Mouse (Mus musculus): ENCODE results near the gene Spocd1. TPM values are rescaled to one million over a fixed set of nuclear protein-coding genes. Genes with fewer than 3 reads are reported as not detected.

Gene Spocd1
- polyA plus RNA-seq, 1 experiment from 2014 or later, result not detected

DNA sequence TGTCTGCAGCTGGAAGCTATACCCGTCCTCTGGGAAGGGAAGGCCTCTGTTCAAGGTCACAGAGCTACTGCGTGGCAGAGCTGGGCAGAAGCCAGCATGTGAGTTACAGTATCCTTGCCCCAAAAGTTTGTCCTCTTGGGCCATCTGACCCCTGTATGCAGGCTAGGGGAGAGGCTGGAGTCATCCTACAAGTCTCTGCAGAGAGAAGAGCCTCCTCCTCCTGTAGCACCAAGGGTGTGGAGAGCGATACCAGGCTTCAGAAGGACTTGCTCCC lies 7.8 kb upstream of the Spocd1 start:
- Histone ChIP-seq H3K9me3 (no peaks in the 10 kb centered on the region), H3K9ac (no peak overlapping the region), H3K4me2 (replicated peaks) (no peak overlapping the region), H3K27me3 (replicated peaks) (no peaks in the 10 kb centered on the region), H3K27ac (no peak overlapping the region), H3K36me3 (no peaks in the 10 kb centered on the region), H3K4me3 (no peak overlapping the region), H3K4me1 (no peaks in the 10 kb centered on the region; the same call in 1 of the 2 replicates)
- ATAC-seq (ENCODE audit: low FRiP score, low read depth), result no peak
- WGBS, result 88% methylated on average over 3 of the region's 3 CpGs

DNA sequence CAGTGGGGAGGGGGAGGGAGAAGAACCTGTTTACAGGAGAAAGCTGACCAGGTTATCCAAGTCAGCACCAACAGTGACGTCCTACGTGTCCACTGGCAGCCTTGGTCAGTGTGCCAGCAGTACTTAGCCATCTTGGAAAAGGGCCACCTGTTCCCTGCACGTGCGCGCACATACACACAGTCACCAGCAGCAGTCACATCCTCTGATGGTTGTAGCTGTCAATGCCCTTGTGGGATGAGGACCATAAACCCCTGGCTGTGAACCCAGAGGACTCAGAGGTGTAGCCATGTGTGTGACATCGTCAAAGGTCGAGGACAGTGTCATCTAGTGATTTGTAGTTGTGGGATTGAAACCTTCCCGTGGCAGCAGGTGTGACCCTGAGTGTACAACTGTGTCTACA lies 4.9 kb upstream of the Spocd1 start:
- no peak for ATAC-seq (ENCODE audit: low FRiP score, low read depth)
- no peaks in the 10 kb centered on the region for H3K27me3 ChIP-seq (replicated peaks)
- WGBS, result 85% methylated on average over 8 of the region's 8 CpGs
- H3K4me1 ChIP-seq, result no peaks in the 10 kb centered on the region
- H3K9me3 ChIP-seq, result no peaks in the 10 kb centered on the region
- H3K36me3 ChIP-seq, result no peaks in the 10 kb centered on the region
- H3K4me3 ChIP-seq, result no peak overlapping the region
- no peak overlapping the region for H3K27ac ChIP-seq
- H3K9ac ChIP-seq, result no peak overlapping the region
- no peak overlapping the region for H3K4me2 ChIP-seq (replicated peaks)

DNA sequence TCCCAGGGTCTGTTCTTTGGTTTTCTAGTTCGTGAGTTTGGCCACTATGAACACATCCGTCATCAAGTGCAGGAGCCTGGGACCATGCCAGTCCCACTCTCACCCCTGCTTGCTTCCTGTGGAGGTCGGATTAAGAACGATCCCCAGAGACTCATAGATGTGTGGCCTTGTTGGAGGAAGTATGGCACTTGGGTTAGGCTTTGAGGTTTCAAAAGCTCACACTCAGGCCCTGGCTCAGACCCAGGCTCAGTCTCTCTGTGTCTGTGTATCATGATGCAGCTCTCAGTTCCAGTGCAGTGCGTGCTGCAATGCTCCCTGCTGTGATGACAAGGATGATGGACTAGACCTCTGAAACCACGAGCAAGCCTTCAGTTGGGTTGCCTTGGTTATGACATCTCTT lies 4.4 kb upstream of the Spocd1 start:
- Histone ChIP-seq H3K36me3 (no peaks in the 10 kb centered on the region), H3K4me2 (replicated peaks) (no peak overlapping the region), H3K9me3 (no peaks in the 10 kb centered on the region), H3K4me1 (no peaks in the 10 kb centered on the region), H3K27me3 (replicated peaks) (no peaks in the 10 kb centered on the region), H3K27ac (no peak overlapping the region), H3K4me3 (no peak overlapping the region), H3K9ac (no peak overlapping the region)
- no peak for ATAC-seq (ENCODE audit: low FRiP score, low read depth)
- WGBS, result 76% methylated on average over 6 of the region's 6 CpGs

DNA sequence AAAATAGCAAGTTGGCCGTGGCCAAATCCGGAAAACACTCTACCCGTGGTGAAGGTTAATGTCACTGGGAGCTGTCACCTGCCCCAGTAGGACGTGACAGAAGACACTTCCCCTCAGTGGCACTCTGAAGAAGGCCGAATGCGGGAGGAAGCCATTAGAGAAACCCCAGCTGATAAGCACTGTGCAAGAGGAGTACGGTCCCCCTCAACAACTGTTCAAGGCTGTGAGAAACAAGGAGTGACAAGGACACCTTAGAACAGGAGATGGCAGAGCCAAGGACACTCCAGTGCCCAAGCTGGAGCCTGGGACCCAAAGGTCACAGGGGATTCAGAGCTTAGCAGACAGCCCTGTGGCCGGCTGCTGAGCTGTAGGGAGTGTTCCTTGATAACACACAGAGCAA lies 2.5 kb upstream of the Spocd1 start:
- ATAC-seq (ENCODE audit: low FRiP score, low read depth), result no peak
- H3K9ac ChIP-seq, result no peak overlapping the region
- 54% methylated on average over 8 of the region's 8 CpGs for WGBS

DNA sequence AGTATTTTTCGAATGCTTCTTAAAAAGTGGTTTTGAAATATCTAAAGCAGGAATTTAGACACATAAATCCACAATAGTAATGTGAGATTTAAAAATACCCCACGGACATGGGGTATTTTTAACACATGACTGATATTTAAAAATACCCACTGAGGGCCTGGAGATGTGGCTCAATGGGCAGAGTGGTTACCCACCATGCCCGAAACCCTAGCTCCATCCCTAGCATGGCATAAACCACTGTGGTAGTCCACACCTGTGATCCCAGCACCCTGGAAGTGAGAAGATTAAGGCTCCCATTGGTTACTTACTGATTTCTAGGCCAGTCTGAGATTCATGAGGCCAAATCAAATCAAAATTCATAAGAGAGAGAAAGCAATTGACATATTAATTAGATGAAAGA lies 2.0 kb upstream of the Spocd1 start:
- Histone ChIP-seq H3K9ac (no peak overlapping the region), H3K27me3 (replicated peaks) (no peaks in the 10 kb centered on the region), H3K36me3 (no peaks in the 10 kb centered on the region), H3K27ac (no peak overlapping the region), H3K9me3 (no peaks in the 10 kb centered on the region), H3K4me2 (replicated peaks) (no peak overlapping the region), H3K4me3 (no peak overlapping the region), H3K4me1 (no peaks in the 10 kb centered on the region)
- 85% methylated on average over 3 of the region's 3 CpGs for WGBS
- ATAC-seq (ENCODE audit: low FRiP score, low read depth), result no peak

More for the DNA sequence above, 2.5 kb upstream of the Spocd1 start:
- H3K27ac ChIP-seq, result no peak overlapping the region
- H3K36me3 ChIP-seq, result no peaks in the 10 kb centered on the region
- H3K9me3 ChIP-seq, result no peaks in the 10 kb centered on the region
- H3K4me1 ChIP-seq, result no peaks in the 10 kb centered on the region
- no peaks in the 10 kb centered on the region for H3K27me3 ChIP-seq (replicated peaks)
- no peak overlapping the region for H3K4me2 ChIP-seq (replicated peaks)
- no peak overlapping the region for H3K4me3 ChIP-seq

DNA sequence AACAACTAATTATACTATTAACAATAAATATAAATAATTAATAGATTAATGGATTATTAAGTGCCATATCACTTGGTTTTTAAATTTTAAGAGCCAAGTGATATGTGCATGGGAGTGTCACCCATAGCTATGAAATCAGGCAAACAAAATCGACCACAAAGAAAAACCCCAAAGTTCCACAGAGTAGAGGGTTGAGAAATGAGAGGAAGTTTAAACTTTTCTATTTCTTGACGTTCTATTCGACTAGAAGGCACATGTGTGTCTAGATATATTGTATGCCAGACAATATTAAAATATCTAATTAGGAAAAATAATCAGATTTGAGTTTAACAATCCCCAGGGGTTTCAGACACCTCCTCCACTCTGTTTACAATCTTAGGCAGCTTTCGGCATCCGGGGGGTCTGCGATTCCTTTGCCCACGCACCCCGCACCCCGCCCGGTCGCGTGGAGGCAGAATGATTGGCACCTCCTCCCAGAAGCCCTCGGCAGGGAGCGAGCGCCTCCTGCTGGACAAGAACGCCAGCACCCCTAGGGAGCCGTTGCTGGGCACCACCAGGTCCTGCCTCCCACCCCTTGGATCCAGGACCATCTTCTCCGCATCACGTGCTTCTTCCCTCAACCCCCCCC lies 811 bp upstream of the Spocd1 start:
- Histone ChIP-seq H3K4me1 (no peaks in the 10 kb centered on the region), H3K9me3 (no peaks in the 10 kb centered on the region), H3K4me3 (no peak overlapping the region), H3K4me2 (replicated peaks) (peak overlapping the region; percentile 49), H3K36me3 (no peaks in the 10 kb centered on the region), H3K27ac (no peak overlapping the region), H3K27me3 (replicated peaks) (no peaks in the 10 kb centered on the region), H3K9ac (no peak overlapping the region)
- ATAC-seq (ENCODE audit: low FRiP score, low read depth), result no peak
- 9% methylated on average over 19 of the region's 19 CpGs for WGBS

DNA sequence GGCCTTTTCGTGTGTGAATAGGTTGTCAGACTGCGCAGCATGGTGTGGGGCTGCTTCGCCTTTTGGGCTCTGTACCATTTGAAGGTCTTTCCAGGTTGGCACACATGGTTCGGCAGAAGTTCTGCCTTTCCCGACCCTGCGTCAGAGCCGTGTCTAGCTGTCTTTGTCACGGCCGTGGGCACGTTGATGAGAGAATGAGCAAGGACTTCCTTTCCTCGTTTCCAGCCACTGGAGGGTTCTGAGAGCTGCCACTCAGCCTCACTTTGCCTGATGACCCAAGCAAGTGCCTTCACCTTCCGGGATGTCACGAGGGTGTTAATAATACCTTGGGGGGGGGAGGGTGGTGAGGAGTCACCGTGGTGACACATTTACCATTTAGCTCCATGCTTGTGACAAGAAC lies 4.6 kb downstream of the Spocd1 start:
- Histone ChIP-seq H3K9ac (no peak overlapping the region), H3K4me3 (no peak overlapping the region), H3K4me2 (replicated peaks) (no peak overlapping the region), H3K27ac (no peak overlapping the region), H3K36me3 (no peaks in the 10 kb centered on the region), H3K9me3 (no peaks in the 10 kb centered on the region), H3K27me3 (replicated peaks) (no peaks in the 10 kb centered on the region), H3K4me1 (peaks cover 5% of the 10 kb centered on the region; the same call in 1 of the 2 replicates)
- 76% methylated on average over 14 of the region's 14 CpGs for WGBS
- ATAC-seq (ENCODE audit: low FRiP score, low read depth), result no peak

DNA sequence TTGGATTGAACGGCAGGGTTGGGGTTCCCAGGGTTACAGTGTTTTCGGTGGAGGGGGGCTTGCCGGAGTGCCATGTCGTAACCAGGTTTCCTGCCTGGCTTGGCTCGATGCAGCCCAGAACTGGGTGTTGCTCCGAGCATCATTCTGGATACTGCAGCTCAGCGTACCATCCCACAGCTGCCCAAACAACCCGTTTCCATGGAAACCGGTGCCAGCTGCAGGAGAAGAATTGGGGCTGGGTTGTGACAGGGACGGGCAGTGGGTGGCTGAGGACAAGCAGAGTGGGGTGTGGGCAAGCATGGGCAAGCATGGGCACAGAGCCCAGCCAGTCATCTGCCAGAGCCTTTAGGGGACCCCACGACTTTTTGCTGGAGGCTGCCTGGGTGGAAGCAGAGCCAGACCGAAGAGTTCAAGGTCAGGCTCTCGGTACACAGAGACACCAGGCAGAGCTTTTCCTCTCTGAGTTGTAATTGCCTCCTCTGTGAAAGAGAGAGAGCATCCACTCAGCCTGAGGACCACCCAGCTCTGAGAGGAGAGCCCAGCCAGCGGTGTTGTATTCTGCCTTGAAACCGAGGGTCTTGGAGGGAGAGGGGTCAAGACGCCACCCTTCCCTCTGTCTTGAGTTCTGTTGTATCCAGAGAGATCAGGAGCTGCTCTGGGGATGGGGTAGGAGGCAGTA lies 5.3 kb downstream of the Spocd1 start:
- H3K27ac ChIP-seq, result no peak overlapping the region
- H3K9me3 ChIP-seq, result no peaks in the 10 kb centered on the region
- H3K4me2 ChIP-seq (replicated peaks), result no peak overlapping the region
- H3K27me3 ChIP-seq (replicated peaks), result no peaks in the 10 kb centered on the region
- 0 out of 2 replicates have a peak, but pooled peaks have one; percentile 9 for ATAC-seq (ENCODE audit: low FRiP score, low read depth)
- peaks cover 5% of the 10 kb centered on the region; the same call in 1 of the 2 replicates for H3K4me1 ChIP-seq
- H3K36me3 ChIP-seq, result no peaks in the 10 kb centered on the region
- 63% methylated on average over 16 of the region's 16 CpGs for WGBS
- H3K9ac ChIP-seq, result no peak overlapping the region
- no peak overlapping the region for H3K4me3 ChIP-seq

DNA sequence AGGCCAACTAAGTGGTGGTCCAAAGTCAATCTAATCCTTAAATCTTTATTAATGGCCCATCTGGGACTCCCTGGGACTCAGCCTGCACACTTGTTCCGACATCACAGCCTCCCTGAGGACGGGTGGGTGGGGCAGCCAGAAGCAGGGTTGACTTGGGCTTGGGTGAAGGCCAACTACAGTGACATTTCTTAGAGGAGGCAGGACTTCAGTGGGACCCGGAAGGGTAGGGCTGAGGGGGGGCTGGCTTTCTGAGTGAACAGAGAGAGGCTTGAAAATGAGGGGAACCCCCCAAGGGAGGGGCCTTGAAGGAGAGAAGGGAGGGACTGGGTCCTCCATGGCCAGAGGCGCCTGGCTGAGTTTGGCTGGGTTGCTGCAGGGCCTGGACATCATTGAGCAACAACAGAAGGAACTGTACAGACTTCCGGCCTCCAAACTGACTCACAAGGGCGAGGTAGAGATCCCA lies 22.3 kb downstream of the Spocd1 start:
- Histone ChIP-seq H3K9ac (no peak overlapping the region), H3K9me3 (no peaks in the 10 kb centered on the region), H3K4me2 (replicated peaks) (no peak overlapping the region), H3K4me1 (no peaks in the 10 kb centered on the region), H3K27ac (no peak overlapping the region), H3K4me3 (no peak overlapping the region), H3K36me3 (no peaks in the 10 kb centered on the region), H3K27me3 (replicated peaks) (0 out of 2 replicates have a peak, but pooled peaks cover 3% of the 10 kb centered on the region)
- WGBS, result 81% methylated on average over 6 of the region's 6 CpGs
- ATAC-seq (ENCODE audit: low FRiP score, low read depth), result no peak

DNA sequence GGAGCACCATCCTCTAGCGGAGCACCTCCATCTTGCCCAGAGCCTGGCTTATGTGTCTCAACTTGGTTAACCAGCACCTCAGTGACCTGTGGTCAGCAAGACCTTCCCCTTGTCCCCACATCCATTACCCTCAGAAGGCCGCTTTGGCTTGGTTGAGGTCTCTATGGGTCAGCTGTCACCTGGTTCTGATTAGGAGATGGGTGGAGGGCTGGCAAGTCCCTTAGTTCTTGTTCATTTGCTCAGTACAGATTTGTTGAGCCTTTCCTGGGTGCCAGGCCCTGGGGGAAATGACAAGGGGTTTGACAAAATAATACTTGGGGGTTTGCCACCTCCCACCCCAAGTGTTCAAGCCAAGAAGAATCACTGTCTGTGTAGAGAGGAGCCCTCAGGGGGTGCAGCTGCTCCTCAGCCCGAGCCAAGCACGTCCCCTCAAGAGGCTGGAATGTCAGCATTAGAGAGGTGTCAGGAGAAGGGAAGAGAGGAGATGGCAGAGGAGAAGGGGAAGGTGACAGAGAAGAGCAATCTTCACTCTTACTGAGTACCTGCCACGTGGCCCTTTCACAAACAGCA lies 23.3 kb downstream of the Spocd1 start:
- no peak overlapping the region for H3K4me2 ChIP-seq (replicated peaks)
- no peaks in the 10 kb centered on the region for H3K9me3 ChIP-seq
- no peaks in the 10 kb centered on the region for H3K36me3 ChIP-seq
- ATAC-seq (ENCODE audit: low FRiP score, low read depth), result no peak
- 68% methylated on average over 5 of the region's 5 CpGs for WGBS
- H3K4me3 ChIP-seq, result no peak overlapping the region
- 0 out of 2 replicates have a peak, but pooled peaks cover 3% of the 10 kb centered on the region for H3K27me3 ChIP-seq (replicated peaks)
- no peaks in the 10 kb centered on the region for H3K4me1 ChIP-seq
- no peak overlapping the region for H3K27ac ChIP-seq
- no peak overlapping the region for H3K9ac ChIP-seq

DNA sequence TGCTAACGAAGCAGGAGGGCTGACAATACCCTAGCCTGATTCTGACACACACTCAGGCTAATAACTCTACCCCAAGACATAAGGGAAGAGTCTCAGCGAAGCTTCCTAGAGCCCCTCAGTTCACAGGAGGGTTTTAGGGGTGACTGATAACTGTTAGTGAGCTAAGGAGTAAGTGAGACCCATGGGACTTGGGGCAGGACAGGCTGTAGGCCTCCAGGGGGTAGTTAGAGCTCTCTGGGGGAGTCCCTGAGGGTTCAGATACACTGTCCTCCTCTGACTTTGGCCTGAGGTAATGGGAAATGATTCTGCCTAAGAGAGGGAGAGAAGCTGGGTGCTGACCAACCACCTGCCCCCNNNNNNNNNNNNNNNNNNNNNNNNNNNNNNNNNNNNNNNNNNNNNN lies 25.5 kb downstream of the Spocd1 start:
- H3K4me3 ChIP-seq, result no peak overlapping the region
- no peak overlapping the region for H3K27ac ChIP-seq
- WGBS, result 54% methylated on average over 2 of the region's 2 CpGs
- H3K4me1 ChIP-seq, result 0 out of 2 replicates have a peak, but pooled peaks cover 2% of the 10 kb centered on the region
- no peak overlapping the region for H3K4me2 ChIP-seq (replicated peaks)
- no peaks in the 10 kb centered on the region for H3K9me3 ChIP-seq
- H3K27me3 ChIP-seq (replicated peaks), result no peaks in the 10 kb centered on the region
- ATAC-seq (ENCODE audit: low FRiP score, low read depth), result no peak
- H3K9ac ChIP-seq, result no peak overlapping the region
- no peaks in the 10 kb centered on the region for H3K36me3 ChIP-seq

DNA sequence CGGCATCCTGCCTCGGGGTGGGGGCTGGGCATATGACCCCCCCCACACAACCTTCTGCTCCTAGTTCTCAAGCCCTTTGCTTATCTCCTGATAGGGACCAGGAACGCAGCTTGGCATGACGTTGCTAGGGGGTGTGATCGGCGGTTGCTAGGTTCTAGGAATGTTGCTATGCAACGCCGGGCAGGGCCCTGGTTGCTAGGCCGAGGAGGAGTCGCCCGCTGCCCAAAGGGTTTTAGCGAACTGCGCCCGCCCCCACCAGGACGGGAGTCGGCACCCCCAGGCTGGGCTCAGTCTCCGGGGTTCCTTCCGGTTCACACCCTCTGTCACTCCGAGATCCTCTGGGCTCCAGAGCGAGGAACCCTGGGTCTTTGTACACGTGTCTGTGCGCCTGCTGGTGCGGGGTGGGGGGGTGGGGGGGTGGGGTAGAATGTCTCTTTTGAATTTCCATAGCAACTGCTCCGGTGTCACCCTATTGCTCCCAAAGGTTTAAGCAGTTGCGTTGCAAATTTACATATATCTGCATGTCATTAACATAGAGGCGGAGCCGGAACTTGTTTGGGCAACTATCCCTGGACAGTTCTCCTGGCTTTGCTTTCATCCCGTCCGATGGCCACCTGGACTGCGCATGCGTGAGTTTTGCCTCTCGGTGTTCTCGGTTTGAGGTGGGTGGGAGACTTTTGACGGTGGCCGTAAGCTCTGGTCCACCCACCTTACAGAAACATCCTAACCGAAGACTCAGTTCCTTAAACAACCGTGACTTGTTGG lies 31.3 kb downstream of the Spocd1 start:
- Histone ChIP-seq H3K4me2 (replicated peaks) (peak overlapping the region; percentile 70), H3K9ac (peak overlapping the region; percentile 41; the same call in 1 of the 2 replicates), H3K27ac (no peak overlapping the region; the same call in 1 of the 2 replicates), H3K4me1 (peaks cover 25% of the 10 kb centered on the region), H3K36me3 (no peaks in the 10 kb centered on the region), H3K27me3 (replicated peaks) (0 out of 2 replicates have a peak, but pooled peaks cover 7% of the 10 kb centered on the region), H3K4me3 (peak overlapping the region; percentile 39), H3K9me3 (no peaks in the 10 kb centered on the region)
- 2% methylated on average over 37 of the region's 37 CpGs for WGBS
- peak; percentile 92 for ATAC-seq (ENCODE audit: low FRiP score, low read depth)

Data from neural tube, embryonic 12.5 days (tissue).